Mouse (Mus musculus): ENCODE results near the gene Gtf2ird2.

Gtf2ird2 gene

DNA sequence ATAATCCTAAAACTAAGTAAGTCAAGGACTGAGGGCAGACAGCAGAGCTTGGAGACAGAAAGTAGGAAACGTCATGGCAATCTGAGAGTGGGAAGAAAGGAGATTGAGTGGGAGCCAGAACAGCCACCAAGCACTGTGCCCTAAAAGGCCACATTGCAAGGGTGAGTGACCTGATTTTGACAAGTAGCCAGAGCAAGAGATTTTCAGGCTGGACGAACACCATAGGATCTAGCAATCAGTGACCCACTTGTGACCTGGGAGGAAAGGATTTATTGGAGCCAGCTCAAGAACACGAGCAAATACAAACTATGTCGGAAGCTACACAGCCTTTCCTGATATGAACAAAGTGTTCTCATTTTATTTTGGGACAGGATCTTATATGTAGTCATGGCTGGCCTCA, 1.1 kb upstream of the Gtf2ird2 start:
- no peak for DNase-seq (ENCODE audit: low spot score in 2 of 2)

DNA sequence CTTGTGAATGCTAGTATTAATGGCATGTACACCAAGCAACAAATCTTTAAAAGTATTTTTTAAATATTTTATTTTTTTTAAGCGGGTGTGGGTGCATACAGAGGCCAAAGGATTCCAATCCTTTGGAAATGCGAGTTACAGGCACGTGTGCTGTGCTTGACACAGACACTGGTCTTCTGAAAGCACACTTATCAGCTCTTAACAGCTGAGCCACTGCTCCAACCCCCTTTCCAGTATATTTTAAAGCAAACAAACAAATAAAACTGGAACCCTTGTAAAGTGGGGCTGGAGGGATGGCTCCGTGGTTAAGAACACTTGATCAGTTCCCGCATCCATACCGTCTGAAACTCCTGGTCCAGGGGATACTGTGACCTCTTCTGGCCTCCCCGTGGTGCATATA, 657 bp upstream of the Gtf2ird2 start:
- DNase-seq (ENCODE audit: low spot score in 2 of 2), result no peak

DNA sequence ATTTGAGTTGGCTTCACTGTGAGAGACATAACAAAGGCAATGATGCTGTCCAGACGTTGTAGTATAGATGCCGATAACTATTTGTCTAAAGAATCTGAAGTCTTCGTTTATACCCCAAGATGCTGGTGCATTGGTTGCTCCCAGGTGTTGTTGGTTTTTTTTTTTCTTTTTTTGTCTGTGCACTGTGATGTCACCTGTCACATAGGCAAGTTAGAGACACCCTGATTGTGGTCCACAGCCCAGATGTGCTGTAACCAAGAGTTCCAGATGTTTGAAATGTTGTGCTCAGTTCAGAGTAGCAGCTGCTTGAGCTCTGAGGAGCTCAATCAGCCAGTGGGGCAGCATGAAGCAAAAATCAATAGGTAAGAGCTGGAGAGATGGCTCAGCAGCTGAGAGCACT, 2.2 kb downstream of the Gtf2ird2 start:
- no peak for DNase-seq (ENCODE audit: low spot score in 2 of 2)

DNA sequence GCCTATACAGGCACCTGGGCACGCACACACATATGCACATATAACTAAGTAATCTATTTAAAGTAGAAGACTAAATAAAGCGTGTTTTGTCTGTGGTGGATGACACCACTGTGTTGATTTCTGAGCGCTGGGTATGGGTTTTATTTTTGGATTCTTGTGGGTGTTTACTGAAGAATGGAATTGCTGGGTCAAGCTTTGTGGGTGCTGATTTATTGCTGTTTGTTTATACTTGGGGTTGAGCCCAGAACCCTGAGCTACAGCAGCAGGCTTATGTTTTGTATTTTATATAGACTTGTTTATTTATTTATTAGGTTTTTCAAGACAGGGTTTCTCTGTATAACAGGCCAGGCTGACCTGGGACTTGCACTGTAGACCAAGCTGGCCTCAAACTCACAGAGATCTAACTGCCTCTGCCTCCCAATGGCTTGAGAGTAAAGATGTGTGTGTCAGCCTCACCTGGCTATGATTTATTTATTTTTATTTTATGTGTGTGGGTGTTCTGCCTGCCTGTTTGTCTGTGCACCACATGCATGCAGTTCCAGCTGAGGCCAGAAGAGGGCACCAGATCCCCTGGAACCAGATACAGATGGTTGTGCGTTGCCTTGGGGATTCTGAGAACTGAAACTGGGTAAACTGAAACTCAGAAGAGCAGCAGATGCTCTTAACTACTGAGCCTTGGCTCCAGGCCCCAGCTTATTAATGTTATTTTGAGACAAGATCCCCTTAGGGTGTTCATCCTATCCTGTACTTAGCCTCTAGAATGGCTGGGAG, 3.3 kb downstream of the Gtf2ird2 start:
- DNase-seq (ENCODE audit: low spot score in 2 of 2), result peak; percentile 61 to 82

DNA sequence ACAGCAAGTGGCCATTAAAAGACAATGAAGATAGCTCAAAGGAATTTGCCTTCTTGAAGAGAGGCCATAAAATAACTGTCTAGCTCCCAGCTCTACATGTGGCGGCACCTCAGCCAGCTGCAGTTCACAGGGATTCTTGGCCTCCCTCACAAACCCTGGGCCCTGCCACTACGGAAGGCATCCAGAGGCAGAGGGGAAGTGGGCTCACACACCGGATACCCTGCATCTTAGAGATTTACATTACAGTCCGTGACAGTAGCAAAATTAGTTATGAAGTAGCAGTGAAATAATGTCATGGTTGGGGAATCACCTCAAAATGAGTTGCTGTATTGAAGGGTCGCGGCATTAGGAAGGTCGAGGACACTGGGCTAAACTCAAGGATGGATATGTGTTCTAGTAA, 4.8 kb downstream of the Gtf2ird2 start:
- no peak for DNase-seq (ENCODE audit: low spot score in 2 of 2)

DNA sequence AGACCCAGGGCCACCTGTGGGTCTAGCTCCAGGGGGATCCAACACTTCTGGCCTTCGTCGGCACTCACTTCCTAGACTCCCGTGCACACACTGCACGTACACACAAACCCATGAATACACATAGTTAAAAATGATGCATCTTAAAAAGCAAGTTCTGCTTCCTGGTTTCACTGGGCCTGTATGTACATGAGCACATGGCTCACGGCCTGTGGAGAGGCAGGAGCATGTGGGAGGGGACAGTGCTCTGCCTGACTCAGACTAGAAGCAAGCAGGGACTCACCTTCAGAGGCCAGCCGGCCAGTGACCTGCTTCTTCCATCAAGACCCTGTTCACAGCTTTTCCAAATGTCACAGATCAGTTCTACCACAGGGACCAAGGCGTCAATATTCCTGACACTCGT, 9.8 kb downstream of the Gtf2ird2 start:
- DNase-seq (ENCODE audit: low spot score in 2 of 2), result no peak

DNA sequence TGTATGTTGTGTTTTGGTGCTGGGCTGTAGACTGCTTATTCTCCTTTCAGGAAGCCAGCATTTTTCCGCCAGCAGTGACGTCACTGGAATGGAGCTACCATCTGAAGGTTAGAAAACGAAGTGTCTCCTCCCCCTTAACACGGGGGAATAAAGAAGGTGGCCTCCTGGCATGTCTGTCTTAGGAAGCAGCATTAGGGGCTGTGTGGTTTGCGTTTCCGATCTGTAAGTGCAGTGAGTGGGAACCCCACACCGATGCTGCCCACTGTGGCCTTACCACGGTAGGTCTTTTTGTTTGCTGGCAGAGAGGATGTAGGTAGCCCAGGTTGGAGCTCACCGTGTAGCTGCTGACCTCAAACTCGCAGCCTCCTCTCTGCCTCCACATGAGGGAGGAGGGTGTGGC, 22.9 kb downstream of the Gtf2ird2 start:
- DNase-seq (ENCODE audit: low spot score in 2 of 2), result no peak

DNA sequence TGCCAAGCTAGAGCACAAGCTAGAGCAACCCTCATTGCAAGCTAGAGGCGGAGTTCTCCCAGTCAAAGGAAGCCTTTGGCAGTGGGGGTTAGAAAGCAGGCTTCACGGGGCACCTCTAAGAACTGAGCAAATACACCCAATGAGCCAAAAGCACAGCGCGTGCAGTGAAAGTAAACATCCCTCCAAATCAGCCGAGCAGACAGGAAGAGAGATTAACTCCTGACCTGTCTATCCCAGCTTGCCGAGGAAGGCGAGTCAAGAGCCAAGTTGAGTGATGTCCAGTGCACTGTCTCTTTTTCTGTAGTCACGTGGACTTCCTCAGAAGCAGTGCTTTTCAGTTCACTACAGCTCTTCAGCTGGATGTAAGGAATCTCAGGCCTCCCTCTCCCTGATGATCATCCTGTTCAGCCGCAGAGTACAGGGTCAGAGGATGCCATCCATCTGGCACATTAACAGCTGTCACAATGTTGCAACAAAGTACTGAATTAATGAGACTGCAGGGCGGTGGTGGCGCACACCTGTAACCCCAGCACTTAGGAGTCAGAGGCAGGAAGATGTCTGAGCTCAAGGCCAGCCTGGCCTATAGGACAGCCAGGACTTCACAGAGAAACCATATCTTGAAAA, 26.2 kb downstream of the Gtf2ird2 start:
- DNase-seq (ENCODE audit: low spot score in 2 of 2), result no peak

DNA sequence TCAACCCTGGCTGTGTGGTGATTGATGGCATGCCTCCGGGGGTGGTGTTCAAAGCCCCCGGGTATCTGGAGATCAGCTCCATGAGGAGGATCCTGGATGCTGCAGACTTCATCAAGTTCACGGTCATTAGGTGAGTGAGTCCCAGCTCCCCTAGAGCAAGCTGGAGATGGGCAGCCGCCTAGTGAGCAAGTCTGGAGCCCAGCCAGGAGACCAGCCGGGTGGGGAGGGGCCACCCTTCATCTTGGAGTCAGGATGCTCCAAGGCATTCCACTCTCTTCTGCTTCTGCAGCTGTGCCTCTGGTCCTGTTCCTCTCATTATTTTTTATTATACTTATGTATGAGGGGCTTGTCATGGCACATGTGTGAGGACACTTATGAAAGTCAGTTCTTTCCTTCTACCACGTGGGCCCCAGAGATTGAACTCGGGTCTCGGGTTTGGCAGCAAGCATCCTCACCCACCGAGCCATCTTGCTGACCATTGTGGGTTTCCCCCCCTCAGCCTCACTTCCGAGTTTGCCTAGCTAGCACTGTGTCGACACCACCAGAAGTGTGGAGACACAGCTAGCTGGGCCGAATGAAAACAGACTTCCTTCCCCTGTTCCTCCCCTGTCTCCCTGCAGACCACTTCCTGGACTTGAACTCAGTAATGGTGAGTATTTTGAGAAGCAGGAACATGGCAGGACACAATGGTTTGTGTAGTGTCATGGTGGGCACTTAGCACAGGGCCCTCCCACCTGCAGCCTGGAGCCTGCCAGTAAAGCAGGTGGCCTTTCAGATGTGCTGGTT, 30.4 kb downstream of the Gtf2ird2 start:
- no peak for DNase-seq (ENCODE audit: low spot score in 2 of 2)

DNA sequence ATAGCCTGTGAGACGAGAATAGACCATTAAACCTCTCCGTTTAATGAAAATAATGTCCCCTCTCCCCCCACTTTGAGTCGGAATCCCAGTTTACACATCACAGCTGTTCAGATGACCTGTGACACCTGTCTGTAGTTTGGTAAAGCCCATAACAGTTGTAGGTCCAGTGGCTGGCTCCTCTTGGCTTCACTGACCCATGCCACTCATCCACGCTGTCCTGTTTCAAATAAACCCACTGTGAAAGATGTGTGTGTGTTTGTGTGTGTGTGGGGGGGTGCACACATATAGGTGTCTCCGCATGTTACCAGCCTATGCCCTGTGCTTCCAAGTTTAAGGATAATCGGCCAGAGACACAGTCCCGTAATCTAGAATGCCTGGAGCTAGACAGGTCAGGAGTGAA, 34.1 kb downstream of the Gtf2ird2 start:
- no peak for DNase-seq (ENCODE audit: low spot score in 2 of 2)

DNA sequence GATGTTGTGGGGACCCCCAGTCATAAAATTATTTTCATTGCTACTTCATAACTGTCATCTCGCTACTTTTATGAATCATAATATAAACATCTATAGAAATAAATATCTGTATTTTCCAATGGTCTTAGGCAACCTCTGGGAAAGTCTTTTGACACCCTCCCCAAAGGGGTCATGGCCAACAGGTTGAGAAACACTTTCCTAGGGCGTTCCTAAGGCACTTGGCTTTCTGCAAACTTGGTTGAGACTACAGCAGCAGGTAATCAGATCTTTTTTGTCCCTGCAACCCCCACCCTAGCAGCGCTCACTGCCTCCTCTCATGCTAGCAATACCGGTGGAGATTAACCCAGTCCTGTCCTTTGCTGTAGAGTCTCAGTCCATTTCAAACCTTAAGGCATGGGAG, 37.5 kb downstream of the Gtf2ird2 start:
- no peak for DNase-seq (ENCODE audit: low spot score in 2 of 2)

DNA sequence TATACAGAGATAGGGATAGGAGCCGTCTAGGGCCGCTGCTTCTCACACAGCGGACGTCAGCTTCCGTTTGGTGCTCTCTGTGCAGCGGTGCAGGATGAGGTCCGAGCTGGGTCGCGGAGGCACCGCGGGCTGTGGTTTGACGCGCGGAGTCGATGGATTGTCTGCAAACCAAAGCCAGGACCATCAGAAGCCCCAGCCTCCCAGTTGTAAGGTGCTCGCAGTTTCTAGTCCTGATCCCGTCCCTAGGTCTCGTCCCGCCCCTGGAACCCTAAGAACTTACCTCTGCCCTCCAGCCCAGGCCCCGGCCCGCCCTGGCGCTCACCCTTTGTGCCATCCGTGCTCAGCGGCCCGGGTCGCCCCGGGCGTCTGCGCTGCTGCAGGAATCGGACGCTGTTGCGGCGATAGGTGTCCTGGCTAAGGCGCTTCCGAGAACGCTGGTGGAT, 37.9 kb downstream of the Gtf2ird2 start:
- DNase-seq (ENCODE audit: low spot score in 2 of 2), result no peak

DNA sequence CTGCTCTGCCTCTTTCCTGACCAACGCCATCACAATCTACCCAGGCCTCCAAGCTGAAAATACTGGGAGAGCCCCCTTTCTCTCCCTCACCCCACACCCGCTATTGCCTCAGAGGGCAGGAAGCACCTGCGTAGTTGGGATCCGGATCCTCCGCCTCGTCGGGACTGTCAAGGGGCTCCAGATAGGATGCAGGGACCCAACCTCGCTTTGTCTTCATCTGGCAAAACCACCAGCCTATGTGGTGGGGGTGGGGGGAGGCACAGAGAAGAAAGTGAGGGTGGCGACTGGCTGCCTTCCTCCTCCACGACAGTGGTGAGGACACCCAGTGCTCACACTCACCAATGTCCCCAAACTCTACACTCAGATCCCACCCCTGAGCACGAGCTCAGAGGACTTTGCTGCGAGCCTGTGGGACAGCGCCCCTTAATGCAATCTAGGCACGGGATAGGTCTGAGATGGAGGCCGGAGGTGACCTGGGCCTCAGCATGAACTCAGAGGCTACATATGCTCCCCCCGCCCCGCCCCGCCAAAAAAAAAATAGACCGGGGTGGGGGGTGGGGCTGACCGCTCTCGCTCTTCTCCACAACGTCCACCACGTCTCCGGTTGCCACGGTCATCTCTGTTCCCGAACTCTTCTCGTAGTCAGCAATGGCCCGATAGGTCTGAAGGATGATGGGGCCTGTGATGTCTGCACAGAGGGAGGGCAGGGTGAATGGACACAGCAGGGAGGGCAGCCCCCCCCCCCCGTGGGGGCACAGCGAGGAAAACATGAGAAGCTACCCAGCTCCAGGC, 41.5 kb downstream of the Gtf2ird2 start:
- DNase-seq (ENCODE audit: low spot score in 2 of 2), result no peak

DNA sequence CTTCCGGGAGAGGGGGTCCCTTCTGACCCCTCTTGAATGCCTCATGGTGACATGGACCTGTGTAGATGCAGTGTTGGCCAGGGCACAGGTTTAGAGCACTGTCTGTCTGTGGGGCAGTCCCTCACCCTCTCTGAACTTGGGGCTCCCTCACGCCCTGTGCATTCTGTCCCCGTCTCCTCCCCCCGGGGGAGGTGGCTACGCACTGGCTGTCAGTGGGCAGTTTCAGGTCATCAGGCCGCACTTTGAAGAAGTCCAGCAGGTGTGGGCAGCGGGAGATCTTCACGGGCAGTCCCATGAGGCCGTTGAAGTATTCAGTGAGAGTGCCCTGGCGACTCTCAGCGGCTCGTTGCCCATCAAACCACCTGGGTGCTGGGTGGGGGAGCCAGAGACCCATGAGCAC, 43.1 kb downstream of the Gtf2ird2 start:
- no peak for DNase-seq (ENCODE audit: low spot score in 2 of 2)

DNA sequence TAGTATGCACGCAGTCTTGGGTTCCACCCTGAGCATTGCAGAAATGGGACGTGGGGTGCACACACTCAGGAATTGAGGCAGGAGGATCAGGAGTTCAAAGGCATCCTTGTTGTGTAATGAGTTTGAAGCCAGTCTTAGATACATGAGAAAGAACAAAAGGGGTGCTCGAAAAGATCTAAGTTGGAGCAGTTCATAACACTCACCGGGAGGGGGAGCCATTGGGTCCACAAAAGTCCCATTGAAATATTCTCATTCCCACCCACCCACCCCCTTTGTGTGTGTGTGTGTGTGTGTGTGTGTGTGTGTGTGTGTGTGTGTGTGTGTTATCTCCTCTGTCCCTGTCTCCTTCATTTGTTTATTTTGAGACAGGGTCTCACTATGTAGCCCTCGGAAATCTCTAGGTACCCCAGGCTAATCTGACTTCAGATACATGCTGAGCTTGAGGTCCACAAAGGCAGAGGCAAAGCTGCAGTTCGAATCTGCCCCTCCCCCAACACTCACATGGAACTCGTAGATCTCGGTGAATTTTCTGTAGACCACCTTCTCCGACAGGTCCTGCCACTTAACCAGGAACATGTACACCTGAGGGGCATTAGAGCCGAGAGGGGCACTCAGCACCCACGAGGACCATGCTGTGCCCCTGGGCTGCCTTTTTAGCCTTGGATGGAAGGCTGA, 43.9 kb downstream of the Gtf2ird2 start:
- DNase-seq (ENCODE audit: low spot score in 2 of 2), result peak; percentile 25 to 66

DNA sequence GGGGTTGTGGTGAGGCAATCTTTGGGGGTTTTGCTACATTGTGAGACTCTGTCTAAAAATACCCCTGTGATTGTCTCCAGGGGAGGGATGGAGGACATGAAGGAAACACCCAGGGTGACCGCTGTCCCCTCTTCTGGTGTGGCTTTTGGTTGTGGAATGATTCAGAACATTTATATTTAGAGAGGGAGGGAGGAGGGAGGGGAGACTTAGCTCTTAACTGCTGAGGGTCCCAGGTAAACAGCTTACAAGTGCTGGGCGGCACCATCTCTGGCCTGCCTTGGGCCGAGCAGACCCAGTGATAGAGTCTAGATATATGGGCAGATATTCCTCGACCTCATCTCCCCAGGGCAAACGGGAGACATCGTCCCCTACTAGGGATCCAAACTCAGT, 44.4 kb downstream of the Gtf2ird2 start:
- no peak for DNase-seq (ENCODE audit: low spot score in 2 of 2)

DNA sequence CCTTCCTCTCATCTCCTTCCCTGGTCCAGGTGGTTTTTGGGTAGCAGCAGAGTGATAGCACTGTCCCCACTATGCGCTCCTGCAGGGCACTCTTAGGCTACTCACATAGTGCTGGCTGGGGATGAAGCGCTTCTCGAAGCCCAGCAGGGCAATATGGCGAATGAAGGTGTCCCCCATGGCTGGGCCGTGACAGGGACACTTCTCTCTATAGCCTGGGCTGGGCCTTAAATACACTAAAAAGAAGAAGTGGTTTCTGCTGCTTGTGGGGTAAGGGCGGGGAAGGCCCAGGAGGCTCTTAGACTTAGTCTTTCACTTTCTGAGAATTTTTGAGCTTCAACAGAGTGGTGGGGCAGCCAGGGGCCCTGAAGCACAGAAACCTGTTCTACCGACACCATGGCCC, 45.6 kb downstream of the Gtf2ird2 start, which contains the start of gene Ncf1:
TSS of gene Ncf1 (minus strand) at position 235 of the 400 bp plus-strand sequence.
- DNase-seq (ENCODE audit: low spot score in 2 of 2), result peak in 1 of 2 experiments; percentile 70

DNA sequence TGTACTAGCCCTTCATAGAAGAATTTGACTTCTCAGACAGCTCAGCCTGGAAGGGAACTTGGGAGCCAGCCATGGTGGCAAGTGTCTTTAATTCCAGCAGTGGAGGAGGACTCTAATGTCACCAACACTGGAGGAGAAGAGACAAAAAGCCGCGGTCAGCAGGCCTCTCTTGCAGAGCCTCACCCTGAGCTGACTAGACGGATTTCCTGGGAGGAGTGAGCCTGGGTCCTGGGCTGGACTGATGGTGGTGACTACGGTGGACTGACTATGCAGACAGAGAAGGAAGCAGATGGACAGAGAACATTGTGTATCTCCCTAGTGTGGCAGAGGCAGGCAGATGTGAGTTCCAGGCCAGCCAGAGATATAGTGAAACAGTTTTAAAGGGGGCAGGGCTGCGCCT, 47.6 kb downstream of the Gtf2ird2 start:
- DNase-seq (ENCODE audit: low spot score in 2 of 2), result no peak

DNA sequence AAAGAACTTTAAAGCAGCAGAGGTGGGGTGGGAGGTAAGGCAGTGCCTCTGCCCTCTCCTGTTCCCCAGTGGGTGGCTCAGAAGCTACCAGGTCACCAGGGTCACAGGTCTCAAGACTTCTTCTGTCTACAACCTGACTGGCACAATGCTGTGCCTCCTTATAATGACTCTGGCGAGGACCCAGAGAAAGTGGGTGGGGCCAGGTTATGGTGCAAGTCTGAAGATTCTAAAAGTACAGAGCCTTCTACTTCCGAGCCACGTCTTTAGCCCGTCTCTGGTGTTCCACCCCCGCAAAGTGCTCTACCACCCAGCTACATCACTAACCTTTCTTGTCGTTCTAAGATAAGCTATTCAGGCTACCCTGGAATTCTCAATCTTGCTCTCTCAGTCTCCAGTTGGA, 48.3 kb downstream of the Gtf2ird2 start:
- peak in 1 of 2 experiments; percentile 71 for DNase-seq (ENCODE audit: low spot score in 2 of 2)

DNA sequence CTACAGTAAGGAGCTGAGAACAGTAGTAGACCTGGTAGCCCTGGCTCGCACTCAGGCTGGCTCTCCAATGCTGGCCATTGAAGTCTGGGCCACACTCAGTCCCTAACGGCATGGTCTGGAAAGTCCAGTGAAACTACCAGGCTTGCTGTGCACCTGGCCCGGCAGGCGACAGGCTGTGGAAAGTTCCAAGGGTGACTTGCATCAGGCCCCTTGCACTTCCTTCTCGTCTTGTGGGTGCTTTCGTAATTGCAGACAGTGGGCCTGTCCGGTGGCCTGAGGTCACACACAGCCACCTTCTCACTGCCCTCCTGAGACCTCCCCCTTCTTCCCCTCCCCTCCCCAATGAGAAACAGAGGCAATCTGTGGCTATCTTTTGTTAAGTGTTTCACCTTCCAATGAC, 48.7 kb downstream of the Gtf2ird2 start:
- DNase-seq (ENCODE audit: low spot score in 2 of 2), result peak in 1 of 2 experiments; percentile 63

DNA sequence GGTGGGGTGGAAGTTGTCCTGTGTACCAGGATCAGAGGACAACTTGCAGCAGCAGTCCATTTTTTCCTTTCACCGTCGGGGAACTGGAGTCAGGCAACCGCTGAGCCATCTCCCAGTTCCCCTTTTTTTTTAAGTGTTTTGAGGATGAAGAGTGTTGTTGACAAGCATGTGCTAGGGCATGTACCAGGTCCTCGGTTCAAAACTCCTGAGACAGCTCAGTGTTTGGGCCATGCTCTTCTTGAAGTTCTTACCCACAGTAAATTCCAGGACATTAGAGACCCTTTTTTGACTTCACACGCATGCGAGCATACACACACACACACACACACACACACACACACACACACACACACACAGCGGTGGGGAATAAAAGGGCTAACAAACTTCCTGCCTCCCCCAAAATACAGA, 49.4 kb downstream of the Gtf2ird2 start:
- no peak for DNase-seq (ENCODE audit: low spot score in 2 of 2)

All from spleen, postnatal 10 days (tissue).